Mouse (Mus musculus): ENCODE data around the gene Lrrc23. TPM values are rescaled to one million over a fixed set of nuclear protein-coding genes. Genes with fewer than 3 reads are reported as not detected.

The Lrrc23 gene
- total RNA-seq, 2 experiments from 2014 or later, result 0.43 TPM; not detected in 1

DNA sequence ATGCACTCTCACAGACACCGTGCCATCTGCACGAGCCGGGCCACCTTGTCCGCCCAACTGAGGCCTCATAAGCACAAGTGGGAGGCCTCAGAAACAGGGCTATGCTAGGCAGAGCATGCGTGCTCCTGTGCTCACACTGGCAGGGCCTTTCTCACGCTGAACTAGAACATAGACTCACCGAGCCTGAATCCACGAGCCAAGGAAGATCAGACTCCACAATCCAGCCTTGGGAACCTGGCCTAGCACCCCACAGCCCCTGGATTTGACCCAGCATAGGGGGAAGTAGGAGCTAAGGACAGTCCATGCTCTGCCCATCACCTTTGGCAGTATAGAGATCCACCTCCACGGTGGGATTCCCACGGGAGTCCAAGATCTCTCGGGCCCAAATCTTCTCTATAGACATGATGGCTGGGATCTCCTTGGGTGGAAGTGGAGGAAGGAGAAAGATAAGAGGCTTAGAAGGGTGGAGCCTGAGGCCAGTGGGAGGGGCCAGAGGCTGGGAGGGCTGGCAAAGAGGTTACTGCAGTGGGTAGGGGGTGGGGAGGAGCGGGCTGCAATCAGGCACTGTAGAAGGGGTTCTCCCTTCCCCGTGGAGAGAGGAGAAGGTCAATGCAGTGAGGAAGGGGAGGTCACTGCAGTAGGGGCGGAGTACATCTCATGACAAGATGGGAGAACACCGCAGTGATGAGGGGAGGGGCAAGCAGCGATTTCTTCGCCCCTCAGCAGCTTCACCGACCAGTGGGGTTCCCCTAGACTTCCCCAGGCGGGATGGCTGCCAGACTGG lies 11.4 kb downstream of the Lrrc23 start:
- peak in 1 of 2 experiments; percentile 52 for DNase-seq

DNA sequence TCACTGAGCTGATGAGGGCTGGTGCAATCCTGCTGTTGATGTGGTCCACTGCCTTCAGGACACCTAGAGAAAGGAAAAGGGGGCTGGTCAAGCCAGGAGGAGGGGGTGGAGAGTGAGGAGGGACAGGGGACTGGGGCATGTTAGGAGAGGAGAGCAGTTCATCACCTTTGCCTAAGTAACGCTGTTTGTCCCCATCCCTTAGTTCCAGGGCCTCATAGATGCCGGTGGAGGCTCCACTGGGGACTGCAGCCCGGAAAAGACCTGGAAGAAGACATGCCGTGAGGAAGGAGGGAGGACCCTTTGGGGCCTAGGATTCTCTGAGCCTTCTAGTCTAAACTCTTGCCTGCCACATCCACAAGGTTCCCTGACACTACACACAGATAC lies 12.0 kb downstream of the Lrrc23 start:
- DNase-seq, result no peak

DNA sequence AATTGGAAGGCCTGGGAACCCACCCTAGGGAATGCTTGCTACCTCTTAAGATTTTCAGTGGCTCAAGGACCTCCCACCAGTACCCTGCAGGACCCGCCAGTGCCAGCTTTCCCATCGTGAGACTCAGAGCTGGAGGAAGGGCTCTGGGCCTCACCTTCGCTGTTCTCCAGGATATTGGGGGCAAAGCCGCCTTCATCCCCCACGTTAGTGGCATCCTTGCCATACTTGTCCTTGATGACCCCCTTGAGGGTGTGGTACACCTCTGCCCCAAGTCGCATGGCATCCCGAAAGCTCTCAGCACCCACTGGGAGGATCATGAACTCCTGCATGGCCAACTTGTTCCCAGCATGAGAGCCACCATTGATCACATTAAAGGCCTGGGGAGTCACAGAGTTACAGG lies 13.6 kb downstream of the Lrrc23 start:
- no peak for DNase-seq

DNA sequence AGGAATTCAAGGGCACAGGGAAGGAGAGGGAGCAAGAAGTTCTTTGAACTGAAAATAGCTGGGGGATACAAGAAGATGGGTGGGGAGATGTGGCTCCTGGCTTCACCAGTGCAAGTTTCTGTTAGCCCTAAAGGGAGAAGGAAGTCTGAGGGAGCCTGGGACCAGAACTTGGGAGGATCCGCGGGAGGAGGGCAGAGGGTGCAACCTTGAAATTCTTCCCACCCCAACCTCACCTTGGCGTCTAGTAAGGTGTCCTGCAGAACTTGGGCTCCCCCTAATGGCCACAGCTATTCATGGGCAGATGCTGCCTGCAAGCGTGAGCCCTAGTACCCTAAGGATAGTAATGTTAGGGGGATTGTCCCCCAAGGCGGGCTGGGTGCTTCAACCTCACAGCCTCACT lies 20.3 kb downstream of the Lrrc23 start:
- DNase-seq, result peak; percentile 87 to 92

DNA sequence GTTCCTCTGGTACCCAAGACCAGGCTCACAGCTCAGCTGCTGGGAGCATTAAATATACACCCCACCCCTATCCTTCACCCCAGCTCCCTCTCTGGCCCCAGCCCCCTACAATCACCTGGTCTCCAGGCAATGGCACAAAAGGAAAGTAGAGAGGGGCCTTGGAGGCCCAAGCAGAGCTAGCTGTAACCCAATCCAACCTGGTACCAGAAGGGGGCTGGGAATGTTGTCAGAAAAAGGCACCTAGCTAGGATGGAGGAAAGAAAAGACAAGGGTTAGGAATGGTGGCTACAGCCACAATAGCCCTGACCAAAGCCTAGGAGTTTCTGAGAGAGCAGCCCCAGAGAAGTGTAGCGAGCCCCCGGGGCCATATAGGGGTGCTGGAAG lies 20.7 kb downstream of the Lrrc23 start:
- no peak for DNase-seq

DNA sequence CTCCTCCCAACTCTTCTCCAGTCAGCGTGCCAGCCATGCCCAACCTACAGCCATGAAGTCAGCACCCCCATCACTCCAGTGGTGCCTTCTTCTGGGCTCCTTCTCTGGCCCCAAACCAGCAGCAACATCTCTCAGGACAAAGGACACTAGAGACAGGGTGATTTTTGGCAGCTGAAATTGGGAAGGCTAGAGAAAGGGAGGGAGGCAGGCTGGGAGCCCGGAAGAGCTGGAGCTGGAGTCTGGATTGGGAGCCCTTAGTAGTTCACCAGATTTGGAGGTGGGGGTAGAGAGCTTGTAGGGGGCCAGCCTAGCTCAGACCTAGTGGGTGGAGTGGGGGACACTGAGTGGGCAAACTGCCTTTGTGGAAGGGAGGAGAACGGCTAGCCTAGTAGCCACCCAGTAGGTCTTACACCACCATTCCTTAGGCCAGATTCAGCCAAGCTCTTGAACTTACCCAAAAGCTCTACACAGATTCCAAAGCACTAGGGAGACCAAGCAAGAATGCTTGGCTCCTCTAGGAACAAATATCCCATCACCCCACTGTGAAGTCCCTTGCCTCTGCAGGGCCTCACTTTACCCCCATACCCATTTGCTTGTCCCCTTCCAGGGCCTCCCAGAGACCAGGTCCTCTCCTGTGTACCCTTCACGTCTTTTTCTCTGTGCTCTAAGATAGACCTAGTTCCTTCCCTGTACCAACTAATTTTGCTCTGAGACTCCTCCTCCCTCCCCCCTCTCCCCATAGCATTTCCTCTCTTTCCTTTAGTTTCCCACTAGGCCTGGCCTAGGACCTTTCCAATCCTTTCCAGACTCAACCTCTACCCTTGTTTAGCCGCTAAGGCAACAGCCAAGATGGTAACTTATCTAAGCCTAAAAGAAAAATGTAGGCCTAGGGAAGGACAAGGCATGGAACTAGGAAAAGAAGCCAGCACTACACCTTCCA lies 21.3 kb downstream of the Lrrc23 start:
- DNase-seq, result peak; percentile 58 to 70

DNA sequence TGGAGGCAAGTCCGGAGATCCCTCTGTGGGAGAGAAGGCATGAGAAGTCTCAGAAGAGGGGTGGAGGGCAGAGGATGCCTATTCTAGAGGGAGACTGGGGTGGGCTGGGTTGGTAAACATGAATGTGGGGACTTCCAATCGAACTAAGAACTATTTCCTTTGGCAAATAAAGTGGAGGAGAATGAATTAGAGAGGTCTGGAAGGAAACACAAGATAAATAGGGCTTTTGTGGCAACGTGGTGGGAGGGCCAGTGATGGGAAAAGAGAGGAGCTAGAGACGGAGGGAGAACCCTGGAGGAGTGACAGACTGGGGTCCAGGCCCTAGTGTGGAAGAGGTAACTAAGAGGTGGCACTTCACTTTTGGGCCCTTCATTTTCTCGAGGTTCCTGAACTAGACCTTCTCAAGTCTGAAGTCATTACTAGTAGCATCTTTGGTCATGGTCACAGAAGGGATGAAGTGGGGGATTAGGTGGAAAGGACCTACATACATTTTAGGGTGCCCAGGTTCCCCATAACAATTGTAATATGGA lies 22.1 kb downstream of the Lrrc23 start:
- no peak for DNase-seq

DNA sequence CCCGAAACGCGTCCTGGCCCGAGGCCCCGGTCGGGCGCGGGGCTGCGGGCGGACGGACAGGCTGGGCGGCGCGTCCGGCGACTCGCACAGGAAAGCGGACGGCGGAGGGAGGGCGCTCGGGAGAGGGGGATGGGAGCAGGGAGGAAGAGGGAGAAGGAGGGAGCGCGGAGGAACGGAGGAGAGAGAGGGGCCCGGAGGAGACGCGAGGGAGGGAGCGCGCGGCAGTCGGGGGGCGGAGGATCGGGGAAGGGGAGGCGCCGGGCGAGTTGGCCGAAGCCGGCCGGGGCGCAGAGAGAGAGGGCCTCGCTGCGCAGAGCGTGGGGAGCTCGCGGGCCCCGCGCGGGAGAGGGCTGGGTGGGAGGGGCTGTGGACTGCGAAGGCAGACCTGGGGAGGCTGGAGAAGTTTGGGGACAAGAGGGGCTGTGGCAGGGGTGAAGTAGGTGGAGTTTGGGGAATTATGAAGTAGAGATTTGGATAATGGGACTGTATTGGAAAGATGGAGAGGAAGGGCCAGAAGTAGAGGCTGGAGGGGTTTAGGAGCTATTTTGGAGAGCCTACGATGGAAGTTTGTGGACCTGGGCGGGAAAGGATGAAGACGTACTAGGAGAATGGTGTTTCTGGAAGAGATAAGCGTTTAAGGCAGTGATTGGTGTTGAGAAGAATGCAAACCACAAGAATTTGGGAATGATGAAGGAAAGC lies 22.7 kb downstream of the Lrrc23 start:
- DNase-seq, result peak; percentile 90 to 92

DNA sequence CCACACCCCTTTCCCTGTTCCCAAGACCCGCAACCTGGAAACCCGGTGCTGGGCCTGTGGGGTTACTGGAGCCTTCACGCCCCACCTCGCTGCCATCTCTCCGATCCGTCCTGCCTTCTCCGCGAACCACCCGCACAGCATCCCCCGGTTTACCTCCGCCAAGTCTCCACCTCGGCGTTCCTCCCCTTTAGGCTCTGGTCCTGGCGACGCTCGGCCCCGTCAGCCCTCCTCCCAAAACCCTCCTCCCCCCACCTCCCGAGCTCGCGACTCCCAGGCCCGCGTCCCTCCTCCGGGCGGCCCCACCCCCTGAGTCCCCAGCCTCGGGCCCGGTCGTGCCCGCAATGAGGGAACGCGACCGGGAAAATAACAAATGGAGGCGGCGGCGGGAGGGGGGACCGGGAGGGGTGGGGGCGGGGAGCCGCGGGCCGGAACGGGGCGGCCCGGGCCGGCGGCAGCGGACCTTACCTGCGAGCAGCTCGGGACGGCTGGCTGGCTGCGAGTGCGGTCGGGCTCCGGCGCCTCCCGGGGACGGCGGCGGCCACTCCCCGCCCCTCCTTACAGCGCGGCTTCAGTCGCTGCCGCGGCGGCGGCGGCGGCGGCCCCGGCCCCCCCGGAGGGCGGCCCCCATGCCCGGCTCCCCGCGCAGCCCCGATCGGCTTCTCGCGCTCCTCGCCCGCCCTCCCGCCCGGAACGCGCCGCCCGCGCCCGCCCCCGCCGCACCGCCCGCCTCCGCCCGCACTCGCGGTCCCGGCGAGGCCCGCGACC lies 23.5 kb downstream of the Lrrc23 start, which contains the start of the genes Gm45234 and Atn1:
TSS of gene Gm45234 (minus strand) at position 191 of the 765 bp plus-strand sequence.
TSS of gene Atn1 (minus strand) at position 694 of the 765 bp plus-strand sequence.
- peak; percentile 83 to 93 for DNase-seq

DNA sequence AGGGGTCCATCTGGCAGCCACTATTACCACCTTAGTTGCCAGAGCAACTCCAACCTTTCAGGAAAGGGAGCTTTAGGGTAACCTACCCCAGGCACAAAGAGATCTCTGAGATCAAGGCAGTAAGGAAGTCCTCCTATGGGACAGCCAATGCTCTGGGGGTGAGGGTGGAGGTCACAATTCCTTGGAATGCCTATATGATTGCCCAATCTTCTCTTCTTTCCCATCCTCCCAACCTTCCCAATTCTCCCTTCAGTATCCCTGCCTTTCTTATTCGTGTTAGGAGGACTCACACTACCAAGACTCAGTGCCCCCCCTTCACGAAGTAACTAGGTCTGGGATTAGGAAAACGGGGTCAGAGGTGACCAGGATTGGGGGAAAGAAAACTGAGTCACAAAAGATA lies 24.2 kb downstream of the Lrrc23 start:
- DNase-seq, result no peak

DNA sequence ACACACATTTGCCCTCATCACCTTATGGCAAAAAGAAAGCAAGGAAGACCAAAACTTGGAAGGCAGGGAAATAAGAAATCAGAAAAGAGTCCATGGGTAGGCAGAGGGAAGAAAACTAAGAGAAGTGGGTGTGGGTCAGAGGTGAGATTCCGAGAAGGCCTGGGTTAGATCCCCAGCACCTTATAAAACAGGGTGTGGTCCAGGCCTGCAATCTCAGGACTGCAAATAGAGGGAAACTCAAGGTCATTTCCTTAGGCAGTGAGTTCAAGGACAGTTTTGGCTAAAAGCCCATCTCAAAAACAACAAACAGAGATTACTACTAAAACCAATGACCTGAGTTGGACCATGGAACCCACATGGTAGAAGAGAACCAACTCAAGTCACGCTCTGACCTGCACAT lies 25.7 kb downstream of the Lrrc23 start:
- DNase-seq, result no peak

DNA sequence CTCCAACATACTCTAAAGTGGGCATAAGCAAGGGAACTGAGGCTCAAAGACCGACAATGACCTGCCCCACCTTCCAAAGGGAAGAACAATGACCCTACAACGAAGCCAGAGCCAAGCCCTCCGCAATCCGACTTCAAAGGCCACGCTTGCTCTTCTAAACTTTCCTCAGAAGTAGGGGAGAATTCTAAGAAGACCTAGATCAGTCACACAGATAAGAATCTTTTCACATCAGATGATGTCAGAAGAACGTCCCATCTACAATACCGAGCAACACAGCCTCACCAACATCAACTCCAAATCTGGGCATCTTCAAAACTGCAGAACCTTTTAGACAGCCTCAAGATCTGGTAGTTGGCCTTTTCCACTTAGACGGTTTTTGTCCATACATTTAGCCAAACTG lies 29.1 kb downstream of the Lrrc23 start:
- DNase-seq, result no peak

DNA sequence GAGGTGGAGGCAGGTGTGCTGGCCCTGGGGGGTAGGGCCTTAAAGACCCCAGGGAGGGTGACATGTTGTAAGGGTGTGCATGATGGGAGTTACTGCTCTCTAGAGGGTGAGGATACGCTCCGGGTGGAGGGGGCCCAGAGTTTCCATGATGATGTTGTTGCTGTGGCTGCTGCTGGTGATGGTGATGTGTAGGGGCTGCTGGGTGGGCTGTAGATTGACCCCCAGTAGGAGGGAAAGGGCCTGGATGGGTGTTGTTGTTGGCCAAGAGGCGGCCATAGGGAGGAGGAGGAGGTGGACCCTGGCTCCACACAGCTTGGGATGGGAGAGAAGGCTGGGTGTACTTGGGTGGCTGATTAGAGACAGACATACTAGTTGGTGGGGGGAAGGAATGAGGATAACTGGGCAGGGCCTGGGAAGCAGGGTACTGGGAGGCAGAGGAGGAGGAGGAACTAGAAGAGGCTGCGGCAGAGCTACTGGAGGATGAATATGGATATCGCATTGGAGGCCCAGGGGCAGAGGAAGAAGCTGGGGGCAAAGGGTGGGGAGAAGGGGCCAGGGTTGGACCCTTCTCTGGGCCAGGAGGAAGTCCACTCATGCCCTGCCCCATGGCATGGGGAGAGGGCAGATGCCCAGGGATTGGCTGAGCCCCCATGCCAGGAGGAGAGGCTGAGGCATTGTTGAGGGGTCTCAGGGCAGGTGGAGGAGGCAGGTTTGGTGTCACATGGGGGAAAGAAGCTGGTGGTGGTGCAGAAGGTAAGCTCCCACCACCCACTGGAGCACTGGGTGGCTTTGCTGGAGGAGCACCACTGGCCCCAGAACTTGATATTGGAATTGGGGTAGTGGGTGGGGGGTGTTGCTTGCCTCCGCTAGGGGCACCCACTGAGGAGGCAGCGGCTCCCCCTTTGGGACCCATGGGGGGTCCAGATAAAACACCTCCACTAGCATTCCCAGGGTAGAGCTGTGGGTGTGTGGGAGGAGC lies 32.6 kb downstream of the Lrrc23 start:
- DNase-seq, result no peak

DNA sequence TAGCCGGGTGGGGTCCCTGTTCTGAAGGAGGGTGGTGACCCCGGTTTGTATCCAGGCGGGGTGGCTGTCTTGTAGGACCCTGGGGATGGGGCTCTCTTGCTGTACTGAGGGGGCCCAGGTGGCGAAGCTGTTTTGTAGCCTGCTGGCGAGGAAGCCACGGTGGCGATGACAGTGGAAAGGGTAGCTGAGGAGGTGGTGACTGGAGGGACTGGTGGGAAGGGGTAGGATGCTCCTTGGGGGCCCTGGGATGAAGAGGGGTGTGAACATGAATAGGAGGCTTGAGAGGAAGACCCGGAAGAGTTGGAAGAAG lies 33.3 kb downstream of the Lrrc23 start:
- DNase-seq, result no peak

DNA sequence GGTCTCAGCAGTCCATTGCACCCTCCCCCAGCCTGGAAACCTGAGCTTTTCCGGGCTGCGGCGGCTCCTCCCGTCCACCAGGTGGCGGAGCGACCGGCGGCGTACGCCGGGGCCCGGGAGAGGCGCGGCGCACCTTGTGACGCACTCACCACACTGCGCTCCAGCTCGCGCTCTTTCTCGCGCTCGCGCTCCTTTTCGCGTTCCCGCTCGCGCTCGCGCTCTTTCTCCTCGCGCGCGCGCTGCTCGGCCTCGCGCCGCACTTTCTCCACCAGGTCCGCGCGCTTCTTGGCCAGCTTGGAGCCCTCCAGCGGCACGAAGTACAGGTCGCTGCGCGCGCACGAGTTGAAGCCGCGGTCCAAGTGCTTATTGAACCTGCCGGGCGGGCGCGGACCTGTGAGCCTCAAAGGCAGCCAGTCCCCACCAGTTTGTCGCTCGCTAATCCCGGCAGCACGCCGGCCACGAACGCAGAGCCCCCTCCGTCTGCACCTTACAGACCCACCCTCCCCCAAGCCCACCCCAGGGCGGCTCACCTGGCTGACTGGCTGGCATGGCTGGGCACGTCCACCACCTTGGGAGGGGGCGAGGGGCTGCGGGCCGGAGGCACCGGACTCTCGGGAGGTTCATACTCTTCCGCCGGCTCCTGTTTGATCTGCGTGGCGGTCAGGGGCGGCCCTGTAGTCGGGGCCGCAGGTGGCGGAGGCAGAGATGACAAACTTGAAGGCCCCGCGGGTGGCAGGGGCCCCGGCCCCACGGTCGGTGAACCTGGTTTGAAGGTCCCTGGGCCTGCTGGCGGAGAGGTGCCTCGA lies 33.8 kb downstream of the Lrrc23 start:
- DNase-seq, result peak; percentile 95 to 96

DNA sequence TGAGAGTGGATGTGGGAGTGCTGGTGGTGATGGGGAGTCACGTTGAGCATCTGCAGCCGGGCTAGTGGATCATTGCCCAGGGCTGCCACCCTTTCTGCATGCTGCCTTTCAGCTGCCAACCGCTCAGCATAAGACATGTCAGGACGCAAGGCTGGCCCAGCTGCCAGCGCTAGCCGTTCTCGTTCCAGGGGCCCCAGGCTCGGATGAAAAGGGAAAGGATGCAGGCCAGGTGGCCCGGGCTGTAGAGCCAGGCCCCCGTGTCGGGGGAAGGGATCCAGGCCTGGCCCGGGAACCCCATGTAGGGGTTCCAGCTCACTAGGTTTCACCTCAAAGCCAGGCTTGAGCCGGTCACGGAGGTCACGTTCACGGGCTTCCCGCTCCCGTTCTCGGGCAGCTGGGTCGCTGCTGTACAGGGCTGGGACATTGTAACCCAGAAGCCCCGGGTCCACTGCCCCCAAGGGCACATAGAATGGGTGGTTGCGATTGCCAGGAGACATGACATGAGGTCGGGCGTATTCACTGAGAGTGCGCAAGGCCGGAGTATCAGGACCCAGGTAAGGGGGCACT lies 34.7 kb downstream of the Lrrc23 start:
- no peak for DNase-seq

DNA sequence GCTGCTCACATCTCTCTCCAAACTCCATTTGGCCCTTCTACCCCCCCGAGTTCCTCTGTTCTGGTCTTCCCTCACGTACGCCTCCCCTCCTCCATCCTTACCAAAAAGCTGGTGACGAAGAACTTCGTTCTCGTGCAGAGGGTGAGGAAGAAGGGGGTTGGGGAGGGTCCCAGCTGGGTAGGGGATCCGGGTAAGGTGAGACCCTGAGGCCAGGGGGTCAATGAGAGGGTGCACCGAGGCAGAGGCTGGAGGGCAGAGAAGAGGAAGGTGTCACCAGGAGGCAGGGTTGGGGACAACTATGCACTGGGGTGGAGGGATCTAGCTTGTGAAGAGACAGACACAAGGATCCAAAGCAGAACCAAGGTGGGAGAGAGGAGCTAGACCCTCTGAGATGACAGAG lies 35.9 kb downstream of the Lrrc23 start:
- no peak for DNase-seq

DNA sequence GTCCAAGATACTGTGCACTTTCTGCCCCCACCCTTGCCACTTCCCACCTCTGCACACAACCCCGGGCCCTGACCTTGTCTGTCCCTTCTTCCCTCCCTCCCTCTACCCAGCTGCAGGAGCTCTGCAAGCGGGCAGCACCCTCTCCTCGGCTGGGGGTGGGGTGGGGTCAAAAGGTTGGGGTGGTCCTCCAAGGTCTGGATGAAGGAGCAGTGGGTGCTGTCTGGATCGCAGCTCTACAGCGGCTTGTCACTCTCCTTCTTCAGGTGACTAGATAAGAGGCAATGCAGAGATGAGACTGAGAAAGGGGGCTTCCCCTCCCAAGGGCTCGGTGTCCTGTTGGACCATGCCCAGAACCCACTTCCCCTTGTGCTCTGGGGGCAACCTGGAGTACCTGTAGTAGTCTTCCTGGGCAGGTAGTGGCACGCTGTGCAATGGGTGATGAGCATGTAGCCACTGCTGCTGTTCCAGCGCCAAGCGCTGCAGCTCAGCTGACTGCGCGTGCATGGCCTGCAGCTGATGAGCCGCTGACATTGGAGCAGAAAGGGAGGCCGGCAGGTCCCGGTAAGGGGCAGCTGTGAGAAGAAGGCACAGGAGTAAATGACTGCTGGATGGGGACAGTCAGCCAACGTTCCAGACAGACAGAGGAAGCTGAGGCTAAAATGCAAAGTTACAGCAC lies 36.5 kb downstream of the Lrrc23 start:
- DNase-seq, result no peak

DNA sequence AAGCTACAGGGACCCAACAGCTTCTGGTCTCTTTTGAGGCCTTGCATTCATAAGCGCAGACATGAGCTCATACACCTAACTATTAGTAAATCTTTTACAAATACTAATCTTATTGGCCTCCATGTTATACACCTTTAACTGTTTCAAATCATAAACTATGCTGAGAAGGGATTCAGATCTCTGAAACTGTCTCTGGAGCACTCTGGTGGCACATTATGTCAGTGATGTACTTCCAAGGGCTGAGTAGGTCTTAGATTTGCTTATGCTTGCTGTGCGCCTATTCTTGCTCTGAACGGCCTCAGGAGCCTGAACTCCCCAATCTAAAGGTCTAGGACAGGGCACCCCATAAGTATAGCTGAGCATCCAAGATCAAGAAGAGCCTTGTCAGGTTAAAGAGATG lies 37.7 kb downstream of the Lrrc23 start:
- DNase-seq, result no peak
